Mouse (Mus musculus) erythroblast, embryonic 14.5 days (primary cell): ENCODE measurements around the gene E330017A01Rik.

Source experiments
- GATA1 ChIP-seq: IDR thresholded peaks from 2 replicates; pipeline ENCODE4 v1.6.1; 2012; ENCODE audit warnings: low read length, inconsistent platforms, mixed read lengths
- TAL1 ChIP-seq: IDR thresholded peaks from 3 replicates; pipeline ENCODE4 v1.6.1; 2012; ENCODE audit warnings: low read length, inconsistent platforms, mixed read lengths

GRCm38 (mm10) chr16:58684537-58684936 is 46.0 kb upstream of the E330017A01Rik start:
- TF ChIP-seq TAL1 (no peak), GATA1 (no peak)
